Mouse (Mus musculus) erythroblast, embryonic 14.5 days (primary cell): ENCODE measurements around the gene Txn2.

Experiments
- GATA1 ChIP-seq: IDR thresholded peaks from 2 replicates; pipeline ENCODE4 v1.6.1; 2012; ENCODE audit warnings: low read length, inconsistent platforms, mixed read lengths
- TAL1 ChIP-seq: IDR thresholded peaks from 3 replicates; pipeline ENCODE4 v1.6.1; 2012; ENCODE audit warnings: low read length, inconsistent platforms, mixed read lengths

- TF ChIP-seq GATA1 (no peak), TAL1 (no peak)
These were observed 4.4 kb upstream of the Txn2 start for GRCm38 (mm10) chr15:77933222-77933621.
